Mouse (Mus musculus): ENCODE results near the gene Ssx2ip. TPM values are rescaled to one million over a fixed set of nuclear protein-coding genes. Genes with fewer than 3 reads are reported as not detected.

Gene Ssx2ip
- 6.9 TPM for polyA plus RNA-seq (2017; shearing (Covaris generic))

DNA sequence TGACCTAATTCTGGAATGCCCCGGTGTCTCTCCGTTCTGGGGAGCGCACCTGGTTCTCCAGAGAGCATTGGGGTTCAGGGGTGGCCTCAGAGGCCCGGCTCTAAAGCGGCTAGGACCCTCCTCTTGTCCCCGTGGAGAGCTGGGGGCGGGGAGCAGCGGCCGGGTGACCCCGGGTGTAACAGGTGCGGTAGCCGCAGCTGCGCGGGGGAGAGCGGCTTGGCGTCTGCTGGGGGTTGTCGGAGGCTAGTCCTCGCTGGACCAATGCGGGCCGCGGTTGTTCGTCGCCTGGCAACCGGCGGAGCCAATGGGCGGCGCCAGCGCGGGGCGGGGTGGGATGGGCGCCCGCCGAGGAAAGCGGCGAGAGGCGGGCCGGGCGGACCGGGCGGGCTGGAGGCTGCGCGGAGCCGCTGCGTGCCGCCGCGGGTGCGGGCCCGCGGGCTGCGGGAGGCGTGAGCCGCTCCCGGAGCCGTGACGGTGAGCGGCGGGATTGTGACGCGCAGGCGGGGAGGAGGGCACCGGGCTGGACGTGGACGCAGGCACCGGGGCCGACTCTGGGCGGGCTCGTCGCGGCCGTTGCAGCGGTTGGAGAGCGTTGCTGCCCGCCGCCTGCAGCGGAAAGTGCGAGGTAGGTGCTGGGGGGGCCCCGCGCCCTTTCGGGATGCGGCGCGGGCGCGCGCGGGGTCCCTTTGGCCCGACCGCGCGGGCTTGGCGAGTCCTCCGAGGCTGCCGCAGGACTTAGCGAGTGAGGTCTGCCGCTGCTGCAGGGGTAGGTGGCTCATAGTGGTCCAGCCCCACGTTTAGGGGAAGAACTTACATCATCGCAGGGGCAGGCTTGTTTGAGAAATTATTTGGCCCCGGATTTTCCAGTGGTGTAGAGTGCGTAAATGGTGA is at the start of gene Ssx2ip:
Gene Ssx2ip, plus strand, starts transcription at position 332 of the 891 bp plus-strand sequence.

GRCm38 (mm10) chr3:146449745-146450250 is 45.4 kb downstream of the Ssx2ip start, which contains the start of gene Ctbs:
Ctbs (plus strand) TSS chr3:146449795.

Other genes with a start within 250 kb of the Ssx2ip start
- not detected for gene Lpar3, start 183.7 kb upstream of the Ssx2ip start, polyA plus RNA-seq (2017; shearing (Covaris generic))
- 3.1 TPM for gene Ctbs, start 45.2 kb downstream of the Ssx2ip start, polyA plus RNA-seq (2017; shearing (Covaris generic))
- gene Spata1, start 95.1 kb downstream of the Ssx2ip start, polyA plus RNA-seq (2017; shearing (Covaris generic)), result 5.1 TPM
- 405 TPM for gene Gng5, start 95.2 kb downstream of the Ssx2ip start, polyA plus RNA-seq (2017; shearing (Covaris generic))
- gene Rpf1, start 116.8 kb downstream of the Ssx2ip start, polyA plus RNA-seq (2017; shearing (Covaris generic)), result 87.1 TPM
- gene Uox, start 165.8 kb downstream of the Ssx2ip start, polyA plus RNA-seq (2017; shearing (Covaris generic)), result not detected
- gene Dnase2b, start 211.0 kb downstream of the Ssx2ip start, polyA plus RNA-seq (2017; shearing (Covaris generic)), result not detected
- not detected for gene 4930503B20Rik, start 246.7 kb downstream of the Ssx2ip start, polyA plus RNA-seq (2017; shearing (Covaris generic))

All from effector memory CD4-positive, alpha-beta T cell, adult 5 months (primary cell).